Mouse (Mus musculus) embryonic facial prominence, embryonic 15.5 days (tissue): ENCODE measurements at regions not wholly inside any gene's neighbourhood (a gene's known extent, or its start where the extent isn't known, plus 50 kb on each side); places are given as distances from the start of the nearest gene placed in this dataset. TPM values are rescaled to one million over a fixed set of nuclear protein-coding genes. Genes with fewer than 3 reads are reported as not detected.

Experiments
- ATAC-seq: fragments of 200-750 bp; cut with Nextera tagmentation; 2 replicates; pipeline ENCODE4 v1.8.0; 2017; ENCODE audit warnings: low read depth, moderate TSS enrichment; ENCODE audit not compliant: insufficient number of reproducible peaks, low FRiP score, low TSS enrichment
- H3K27ac ChIP-seq: fragments of 300-500 bp; sonication (generic); replicated peaks from 2 replicates; pipeline ENCODE4 v1.5.1; 2015; ENCODE audit warnings: mild to moderate bottlenecking, inconsistent platforms
- H3K27me3 ChIP-seq: fragments of 300-500 bp; sonication (generic); 2 replicates; pipeline ENCODE4 v1.6.1; 2015; ENCODE audit warnings: inconsistent platforms
- H3K36me3 ChIP-seq: fragments of 300-500 bp; sonication (generic); 2 replicates; pipeline ENCODE4 v1.6.1; 2015; ENCODE audit warnings: mild to moderate bottlenecking, inconsistent platforms
- H3K4me1 ChIP-seq: fragments of 300-500 bp; sonication (generic); 2 replicates; pipeline ENCODE4 v1.6.1; 2015; ENCODE audit warnings: inconsistent platforms
- H3K4me2 ChIP-seq: fragments of 300-500 bp; sonication (generic); replicated peaks from 2 replicates; pipeline ENCODE4 v1.6.1; 2015; ENCODE audit warnings: mild to moderate bottlenecking, inconsistent platforms
- H3K4me3 ChIP-seq: fragments of 300-500 bp; sonication (generic); replicated peaks from 2 replicates; pipeline ENCODE4 v1.5.1; 2015; ENCODE audit warnings: mild to moderate bottlenecking, inconsistent platforms
- H3K9ac ChIP-seq: fragments of 300-500 bp; sonication (generic); 2 replicates; pipeline ENCODE4 v1.6.1; 2015; ENCODE audit warnings: inconsistent platforms
- H3K9me3 ChIP-seq: fragments of 300-500 bp; sonication (generic); replicated peaks from 2 replicates; pipeline ENCODE4 v1.6.1; 2016; ENCODE audit warnings: inconsistent platforms
- WGBS: fragments of 180-500 bp; shearing (Covaris S2); methylation state at CpG from one replicate; pipeline ENCODE4 v1.1.7; 2015; 5-methylcytosine and 5-hydroxymethylcytosine counted together
- microRNA-seq: library from miRNA; unstranded; fragments of <30 nt; microRNA quantifications from one replicate; pipeline ENCODE4, GENCODE M21; 2016; ENCODE audit warnings: borderline number of aligned reads

DNA sequence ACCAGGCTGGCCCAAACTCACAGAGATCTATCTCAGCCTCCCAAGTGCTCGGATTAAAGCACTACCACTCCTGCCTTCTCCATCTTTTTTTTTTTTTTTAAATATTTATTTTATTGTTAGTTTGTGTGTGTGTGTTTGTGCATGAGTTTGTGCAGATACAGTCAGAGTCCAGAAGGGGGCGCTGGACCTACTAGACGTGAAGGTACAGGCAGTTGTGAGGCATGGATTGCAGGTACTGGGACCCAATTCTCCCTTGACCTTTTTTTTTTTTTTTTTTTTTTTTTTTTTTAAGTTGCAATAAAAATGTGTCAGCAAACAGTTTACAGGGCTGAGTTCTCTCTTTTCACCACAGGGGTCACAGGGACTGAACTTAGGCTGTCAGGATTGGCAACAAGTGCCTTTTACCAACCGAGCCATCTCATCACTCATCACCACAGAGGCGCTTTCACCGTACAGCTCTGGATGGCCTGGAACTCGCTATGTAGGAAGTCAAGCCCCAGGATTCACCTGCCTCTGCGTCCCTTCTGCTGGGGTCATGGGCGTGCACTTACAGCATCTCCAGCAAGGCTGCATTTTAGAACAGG lies 73.2 kb upstream of the Zfp64 start:
- Histone ChIP-seq H3K4me1 (0 out of 2 replicates have a peak, but pooled peaks cover 3% of the 10 kb centered on the region), H3K4me2 (no peak overlapping the region), H3K9me3 (no peaks in the 10 kb centered on the region), H3K27me3 (no peaks in the 10 kb centered on the region), H3K9ac (no peak overlapping the region), H3K27ac (no peak overlapping the region), H3K4me3 (no peak overlapping the region), H3K36me3 (no peaks in the 10 kb centered on the region)
- 72% methylated on average over 9 of the region's 9 CpGs for WGBS
- no peak for ATAC-seq

DNA sequence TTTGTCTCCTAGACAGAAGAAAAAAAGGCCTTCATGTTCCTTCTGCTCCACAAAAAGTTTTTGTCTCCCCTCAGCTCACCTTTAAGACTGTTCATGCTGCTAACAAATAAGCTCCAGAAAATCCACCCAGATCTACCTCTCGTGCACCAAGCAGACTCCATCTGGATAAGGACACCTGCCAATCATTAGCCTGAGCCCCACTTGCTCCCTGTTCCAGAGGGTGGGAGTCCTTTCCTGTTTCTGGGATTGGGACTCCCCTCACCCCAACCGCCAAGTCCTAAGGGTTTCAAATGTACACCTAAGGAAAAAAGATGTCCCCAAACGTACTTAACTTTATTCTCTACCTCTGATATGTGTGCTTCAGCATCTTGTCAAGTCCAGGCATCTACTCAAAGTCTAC lies 63.6 kb upstream of the Zfp64 start:
- Histone ChIP-seq H3K9ac (no peak overlapping the region), H3K4me1 (no peaks in the 10 kb centered on the region), H3K4me2 (no peak overlapping the region), H3K9me3 (peaks cover 3% of the 10 kb centered on the region; the same call in 1 of the 2 replicates), H3K27me3 (no peaks in the 10 kb centered on the region), H3K4me3 (no peak overlapping the region), H3K36me3 (no peaks in the 10 kb centered on the region), H3K27ac (no peak overlapping the region)
- ATAC-seq, result no peak
- 56% methylated on average over 3 of the region's 3 CpGs for WGBS

DNA sequence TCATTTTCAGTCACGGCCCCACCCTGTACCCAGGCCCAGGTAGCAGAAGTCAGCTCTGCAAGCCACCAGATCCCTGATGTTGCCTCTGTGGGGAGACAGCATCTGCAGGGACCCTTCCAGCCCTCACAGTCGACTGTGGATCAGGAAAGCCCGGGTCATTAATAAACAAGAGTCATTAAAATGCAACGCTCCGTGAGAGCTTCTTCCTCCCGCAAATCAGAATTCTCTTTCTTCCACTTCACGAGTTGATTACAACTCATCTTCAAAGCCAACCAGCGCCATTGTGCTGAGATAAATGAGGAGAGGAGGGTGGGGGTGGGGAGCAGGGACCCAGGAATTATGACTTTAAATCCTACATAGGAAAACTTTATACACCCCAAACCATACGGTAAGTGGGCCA lies 54.9 kb upstream of the Zfp64 start:
- H3K36me3 ChIP-seq, result no peaks in the 10 kb centered on the region
- 69% methylated on average over 9 of the region's 9 CpGs for whole genome bisulfite sequencing
- ATAC-seq, result no peak
- H3K27ac ChIP-seq, result no peak overlapping the region
- H3K27me3 ChIP-seq, result no peaks in the 10 kb centered on the region
- no peak overlapping the region for H3K9ac ChIP-seq
- H3K4me3 ChIP-seq, result no peak overlapping the region
- no peaks in the 10 kb centered on the region for H3K9me3 ChIP-seq
- no peak overlapping the region for H3K4me2 ChIP-seq
- peaks cover 3% of the 10 kb centered on the region; the same call in 1 of the 2 replicates for H3K4me1 ChIP-seq

DNA sequence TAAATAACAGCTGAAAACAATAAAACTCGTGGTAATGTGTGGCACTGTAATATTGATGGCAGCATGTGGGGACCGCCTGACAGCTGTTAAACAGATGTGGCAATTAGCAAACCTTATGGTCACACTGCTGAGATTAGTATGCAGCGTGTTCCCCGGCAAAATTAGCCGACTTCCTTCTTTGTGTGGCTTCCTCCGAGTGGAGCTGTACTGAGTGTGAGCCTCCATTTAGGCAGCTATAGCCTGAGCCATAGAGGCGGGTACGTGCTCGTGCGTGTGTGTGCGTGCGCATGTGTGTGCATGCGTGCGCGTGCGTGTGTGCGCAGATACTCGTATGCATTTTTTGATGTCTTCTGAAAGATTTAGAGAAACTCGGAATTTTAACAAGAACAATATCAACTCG lies 53.4 kb upstream of the Zfp64 start:
- Histone ChIP-seq H3K27ac (no peak overlapping the region), H3K4me1 (peaks cover 3% of the 10 kb centered on the region; the same call in 1 of the 2 replicates), H3K4me3 (no peak overlapping the region), H3K9me3 (no peaks in the 10 kb centered on the region), H3K27me3 (no peaks in the 10 kb centered on the region), H3K36me3 (no peaks in the 10 kb centered on the region), H3K4me2 (no peak overlapping the region; the same call in 1 of the 2 replicates), H3K9ac (no peak overlapping the region)
- no peak for ATAC-seq
- WGBS, result 58% methylated on average over 20 of the region's 20 CpGs

DNA sequence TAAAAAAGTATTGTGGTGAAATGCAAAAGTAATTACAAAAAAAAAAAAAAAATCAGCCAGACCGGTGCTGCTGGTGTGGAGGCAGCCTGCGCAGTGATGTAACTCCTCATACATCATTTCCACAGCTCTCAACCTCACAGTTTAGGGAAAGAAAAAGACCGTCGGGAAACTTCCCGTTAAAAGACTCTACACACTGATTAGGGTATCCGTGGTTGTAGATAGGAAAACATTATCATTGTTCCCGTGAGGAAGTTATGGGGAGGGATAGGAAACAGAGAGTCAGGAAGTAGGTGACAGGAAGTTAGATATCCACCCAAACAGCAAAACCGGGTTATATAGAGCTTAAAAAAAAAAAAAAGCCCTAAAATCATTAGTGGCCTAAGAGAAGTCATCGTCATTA lies 52.9 kb upstream of the Zfp64 start:
- Histone ChIP-seq H3K27me3 (no peaks in the 10 kb centered on the region), H3K4me2 (no peak overlapping the region), H3K4me3 (no peak overlapping the region), H3K9me3 (no peaks in the 10 kb centered on the region), H3K4me1 (peaks cover 3% of the 10 kb centered on the region; the same call in 1 of the 2 replicates), H3K36me3 (no peaks in the 10 kb centered on the region), H3K9ac (no peak overlapping the region), H3K27ac (no peak overlapping the region)
- WGBS, result 51% methylated on average over 9 of the region's 9 CpGs
- ATAC-seq, result no peak

DNA sequence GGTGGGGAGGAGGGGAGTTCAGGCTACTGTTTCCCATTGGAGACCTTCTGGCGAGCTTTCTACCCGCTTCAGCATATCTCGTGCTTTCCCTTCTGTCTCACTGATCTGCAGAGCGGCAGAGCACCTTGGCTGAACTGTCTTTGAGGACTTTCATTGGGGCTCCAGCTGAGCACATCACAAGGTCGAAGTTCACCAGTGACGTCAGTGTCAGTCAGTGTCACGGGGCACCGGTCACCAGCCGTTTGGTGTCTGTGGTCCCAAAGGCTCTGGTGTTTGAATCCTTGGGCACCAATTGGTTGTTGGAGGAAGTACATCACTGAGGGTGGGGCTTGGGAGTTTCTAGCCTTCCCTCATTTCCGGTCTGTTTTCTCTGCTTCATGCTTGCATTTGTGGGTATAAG lies 51.2 kb upstream of the Zfp64 start:
- Histone ChIP-seq H3K27me3 (no peaks in the 10 kb centered on the region), H3K4me1 (peaks cover 3% of the 10 kb centered on the region; the same call in 1 of the 2 replicates), H3K9ac (no peak overlapping the region), H3K4me3 (no peak overlapping the region), H3K4me2 (no peak overlapping the region), H3K9me3 (no peaks in the 10 kb centered on the region), H3K27ac (no peak overlapping the region), H3K36me3 (no peaks in the 10 kb centered on the region)
- no peak for ATAC-seq
- 87% methylated on average over 10 of the region's 10 CpGs for WGBS

DNA sequence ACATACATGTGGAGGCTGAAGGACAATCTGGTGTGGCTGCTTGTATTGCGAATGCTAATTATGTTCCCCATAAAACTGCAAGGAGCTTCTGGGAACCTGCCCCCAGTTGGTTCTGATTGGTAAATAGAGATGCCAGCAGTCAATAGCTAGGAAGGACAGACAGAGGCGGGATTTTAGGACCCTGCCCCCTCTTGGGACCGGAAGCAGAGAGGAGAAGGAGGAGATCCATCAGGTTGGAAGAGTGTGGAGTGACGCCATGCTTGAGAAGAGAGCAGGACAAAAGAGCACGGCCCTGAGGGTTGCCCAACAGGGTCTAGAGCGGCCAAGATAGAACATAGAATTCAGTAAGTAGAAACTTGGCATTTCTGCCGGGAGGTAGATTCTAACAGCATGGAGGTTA lies 50.4 kb upstream of the Zfp64 start:
- no peak overlapping the region for H3K4me2 ChIP-seq
- 91% methylated on average over 7 of the region's 7 CpGs for WGBS
- H3K4me3 ChIP-seq, result no peak overlapping the region
- no peak for ATAC-seq
- no peaks in the 10 kb centered on the region for H3K36me3 ChIP-seq
- no peaks in the 10 kb centered on the region for H3K9me3 ChIP-seq
- H3K27ac ChIP-seq, result no peak overlapping the region
- H3K27me3 ChIP-seq, result no peaks in the 10 kb centered on the region
- H3K9ac ChIP-seq, result no peak overlapping the region
- peaks cover 3% of the 10 kb centered on the region; the same call in 1 of the 2 replicates for H3K4me1 ChIP-seq

Small RNA genes lying in the stretch of these regions (microRNA-seq; reads per million reads assigned to microRNA genes)
- gene Gm26469, result not detected
